Mouse (Mus musculus) kidney, adult 2 months (tissue): ENCODE measurements around the gene Ryr1.

Source experiments
- CTCF ChIP-seq: fragments of 200-500 bp; conservative IDR thresholded peaks from 2 replicates; pipeline ENCODE4 v1.5.1; 2011; ENCODE audit warnings: low read depth, mild to moderate bottlenecking, control low read depth, low read length, moderate library complexity, mixed read lengths; ENCODE audit not compliant: insufficient read depth, insufficient read length
- POLR2A ChIP-seq: fragments of 200-500 bp; IDR thresholded peaks from one replicate; pipeline ENCODE4 v1.6.1; 2011; ENCODE audit warnings: low read depth, low read length, control low read depth

DNA sequence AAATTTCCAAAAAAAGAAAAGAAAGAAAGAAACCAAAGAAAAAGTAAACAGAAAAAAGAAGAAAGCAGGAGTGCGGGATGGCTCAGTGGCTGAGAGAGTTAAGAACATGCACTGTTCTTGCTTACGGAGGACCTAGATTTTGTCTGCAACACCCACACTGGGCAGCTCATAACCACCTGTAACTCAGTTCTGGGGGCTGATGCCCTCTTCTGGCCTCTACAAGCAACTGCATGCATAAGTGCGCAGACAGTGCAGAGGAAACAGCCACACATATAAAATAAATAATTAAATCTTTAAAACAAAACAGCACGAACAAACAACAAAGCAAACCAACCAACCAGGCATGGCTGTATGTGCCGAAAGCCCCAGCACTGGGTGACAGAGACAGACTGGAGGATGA lies 92.3 kb downstream of the Ryr1 start:
- TF ChIP-seq CTCF (peak; percentile 34), POLR2A (no peak)
